ENCODE assay signal across 31 mouse cellular contexts in genomic region chr5:25645661-25646364, GRCm38 (mm10). TPM values are rescaled to one million over a fixed set of nuclear protein-coding genes. Genes with fewer than 3 reads are reported as not detected.
DNase-seq lines count a peak whose midpoint lies in the region; ATAC-seq and TF ChIP-seq lines count a peak whose summit lies in the region.
"Had no signal": no experiment of that assay in that cellular context is flagged by ENCODE, and none has a peak within 500 bp of the region (broad histone marks: within the 10 kb centered on the region; RNA-seq: fewer than 3 reads in every experiment).

No protein-coding gene starts in this region.

- WGBS in forebrain, embryonic 13.5 days = 82% methylated on average over 8 of the region's 8 CpGs
- WGBS in forebrain, embryonic 10.5 days = 82% methylated on average over 8 of the region's 8 CpGs

- ATAC-seq in forebrain, embryonic 13.5 days = peak; percentile 82
- ATAC-seq: activated CD4-positive, CD25-positive, alpha-beta regulatory T cell, adult 4 months; liver, embryonic 12.5 days; midbrain, embryonic 13.5 days had no signal

- no peaks in the 10 kb centered on the region for H3K36me3 ChIP-seq in forebrain, embryonic 13.5 days (ENCODE audit: poor library complexity, severe bottlenecking)
- H3K36me3 ChIP-seq in forebrain, embryonic 10.5 days (replicated peaks) = peaks cover under 1% of the 10 kb centered on the region; the same call in 1 of the 2 replicates
- H3K36me3 ChIP-seq: embryonic facial prominence, embryonic 15.5 days; G1E; heart, embryonic 12.5 days; hindbrain, embryonic 12.5 days; limb, embryonic 13.5 days; liver, embryonic 12.5 days; midbrain, embryonic 13.5 days; neural tube, embryonic 13.5 days had no signal

- intact Hi-C loops in left cerebral cortex, postnatal 4 days (cut with DNase I) = no loop called here
- intact Hi-C loops in left cerebral cortex, postnatal 14 days (cut with DNase I) = no loop called here
- intact Hi-C loops in heart, postnatal 36 days (cut with DNase I) = no loop called here

- peak overlapping the region; percentile 44 for H3K27ac ChIP-seq in forebrain, embryonic 13.5 days
- H3K27ac ChIP-seq in forebrain, embryonic 10.5 days = no peak overlapping the region
- H3K27ac ChIP-seq: embryonic facial prominence, embryonic 15.5 days; hindbrain, embryonic 12.5 days; limb, embryonic 13.5 days; liver, embryonic 12.5 days; midbrain, embryonic 13.5 days; neural tube, embryonic 13.5 days had no signal

- H3K27me3 ChIP-seq in forebrain, embryonic 13.5 days = no peaks in the 10 kb centered on the region
- no peaks in the 10 kb centered on the region for H3K27me3 ChIP-seq in forebrain, embryonic 10.5 days (ENCODE audit: poor library complexity, severe bottlenecking)
- H3K27me3 ChIP-seq: CH12.LX; embryonic facial prominence, embryonic 15.5 days; heart, embryonic 12.5 days; hindbrain, embryonic 12.5 days; limb, embryonic 13.5 days; liver, embryonic 12.5 days; midbrain, embryonic 13.5 days; neural tube, embryonic 13.5 days had no signal

- no peak for TF ChIP-seq CTCF in brain, embryonic 14.5 days (IDR thresholded peaks at IDR 0.05; ENCODE audit: borderline replicate concordance, extremely low read depth, insufficient read depth, insufficient read length)

- H3K4me2 ChIP-seq in forebrain, embryonic 13.5 days = no peak overlapping the region
- H3K4me2 ChIP-seq: embryonic facial prominence, embryonic 15.5 days; heart, embryonic 12.5 days; hindbrain, embryonic 12.5 days; limb, embryonic 13.5 days; liver, embryonic 12.5 days; midbrain, embryonic 13.5 days; neural tube, embryonic 13.5 days had no signal

- H3K9ac ChIP-seq in forebrain, embryonic 13.5 days = no peak overlapping the region
- H3K9ac ChIP-seq: embryonic facial prominence, embryonic 15.5 days; heart, embryonic 12.5 days; hindbrain, embryonic 12.5 days; limb, embryonic 13.5 days; liver, embryonic 12.5 days; midbrain, embryonic 13.5 days; neural tube, embryonic 13.5 days had no signal

- no peaks in the 10 kb centered on the region for H3K9me3 ChIP-seq in forebrain, embryonic 13.5 days (replicated peaks)
- H3K9me3 ChIP-seq in forebrain, embryonic 10.5 days = no peaks in the 10 kb centered on the region
- H3K9me3 ChIP-seq: embryonic facial prominence, embryonic 15.5 days; G1E; heart, embryonic 12.5 days; hindbrain, embryonic 12.5 days; limb, embryonic 13.5 days; liver, embryonic 12.5 days; midbrain, embryonic 13.5 days; neural tube, embryonic 13.5 days had no signal

- DNase-seq in forebrain, embryonic 10.5 days (ENCODE audit: extremely low spot score, low spot score) = no peak
- peak; percentile 82 for DNase-seq in left cerebral cortex, postnatal 4 days
- DNase-seq in left cerebral cortex, postnatal 14 days (ENCODE audit: low spot score in 2 of 2) = no peak
- peak; percentile 84 for DNase-seq in brain, embryonic 14.5 days (ENCODE audit: low read depth)
- DNase-seq in cerebellum, postnatal 36 days = peak; percentile 23 to 34
- DNase-seq in gastrocnemius, postnatal 25 days = no peak
- no peak for DNase-seq in heart, postnatal 36 days
- DNase-seq: adrenal gland, postnatal 10 days; B cell, adult 2 months; gastrocnemius, postnatal 10 days; heart, adult 18-20 months; heart, postnatal 10 days; kidney, adult 2 months; kidney, postnatal 10 days; layer of hippocampus, postnatal 36 days; lung, adult 18-20 months; lung, postnatal 14 days; right cerebral cortex, postnatal 4 days; thymus, postnatal 14 days had no signal

- TF ChIP-seq POLR2A in brain, embryonic 14.5 days (IDR thresholded peaks at IDR 0.05; ENCODE audit: borderline replicate concordance, extremely low read depth, insufficient read depth, insufficient read length, poor library complexity, severe bottlenecking) = no peak

- peaks cover 11% of the 10 kb centered on the region; the same call in 1 of the 2 replicates for H3K4me1 ChIP-seq in forebrain, embryonic 13.5 days
- H3K4me1 ChIP-seq in forebrain, embryonic 10.5 days = no peaks in the 10 kb centered on the region
- H3K4me1 ChIP-seq: heart, embryonic 12.5 days; hindbrain, embryonic 12.5 days; limb, embryonic 13.5 days; liver, embryonic 12.5 days; midbrain, embryonic 13.5 days; neural tube, embryonic 13.5 days had no signal

- no peak overlapping the region for H3K4me3 ChIP-seq in forebrain, embryonic 13.5 days
- H3K4me3 ChIP-seq in forebrain, embryonic 10.5 days = no peak overlapping the region
- H3K4me3 ChIP-seq: embryonic facial prominence, embryonic 15.5 days; heart, embryonic 12.5 days; hindbrain, embryonic 12.5 days; limb, embryonic 13.5 days; liver, embryonic 12.5 days; midbrain, embryonic 13.5 days; myocyte; neural tube, embryonic 13.5 days had no signal

RNA-seq across cellular contexts. Expression of gene Xrcc2, which starts 59.8 kb away (rescaled TPM):
- 10.8 and 11.3 TPM in 2 replicates for polyA plus RNA-seq in forebrain, embryonic 13.5 days (2015; fragmentation: Nextera tagmentation; extraction: Ambion mirVana)
- 20.7 and 22.7 TPM in 2 replicates for polyA plus RNA-seq in forebrain, embryonic 10.5 days (2016; fragmentation: Nextera tagmentation; extraction: Ambion mirVana)
- 1 to 10 TPM; 5.6 to 7.9 TPM for total RNA-seq in left cerebral cortex, postnatal 4 days (2021)
- total RNA-seq in left cerebral cortex, postnatal 14 days (2021) = 1 to 10 TPM; 4.6 to 5.6 TPM
- polyA plus RNA-seq in brain, embryonic 14.5 days (2012; rRNA removed) = 7.9 and 12.0 TPM in 2 replicates
- 1 to 10 TPM; 2.4 to 3.2 TPM for total RNA-seq in gastrocnemius, postnatal 25 days (2021)
- 1 to 10 TPM; 5.3 to 5.7 TPM for total RNA-seq in heart, postnatal 36 days (2021)

Comparison
In these comparisons a context has a peak if more than half of its experiments do, and no peak if none do; other contexts are left out.
1. DNase-seq: peak in left cerebral cortex, postnatal 4 days (single experiment), brain, embryonic 14.5 days (single experiment) and cerebellum, postnatal 36 days (2 of 2); none in forebrain, embryonic 10.5 days (single experiment), left cerebral cortex, postnatal 14 days (0 of 2), gastrocnemius, postnatal 25 days (single experiment) and heart, postnatal 36 days (0 of 2).